Mouse (Mus musculus): ENCODE results near the gene Nfe2l3. TPM values are rescaled to one million over a fixed set of nuclear protein-coding genes. Genes with fewer than 3 reads are reported as not detected.

Nfe2l3 gene
- polyA plus RNA-seq, 1 experiment = 0.55 TPM

DNA sequence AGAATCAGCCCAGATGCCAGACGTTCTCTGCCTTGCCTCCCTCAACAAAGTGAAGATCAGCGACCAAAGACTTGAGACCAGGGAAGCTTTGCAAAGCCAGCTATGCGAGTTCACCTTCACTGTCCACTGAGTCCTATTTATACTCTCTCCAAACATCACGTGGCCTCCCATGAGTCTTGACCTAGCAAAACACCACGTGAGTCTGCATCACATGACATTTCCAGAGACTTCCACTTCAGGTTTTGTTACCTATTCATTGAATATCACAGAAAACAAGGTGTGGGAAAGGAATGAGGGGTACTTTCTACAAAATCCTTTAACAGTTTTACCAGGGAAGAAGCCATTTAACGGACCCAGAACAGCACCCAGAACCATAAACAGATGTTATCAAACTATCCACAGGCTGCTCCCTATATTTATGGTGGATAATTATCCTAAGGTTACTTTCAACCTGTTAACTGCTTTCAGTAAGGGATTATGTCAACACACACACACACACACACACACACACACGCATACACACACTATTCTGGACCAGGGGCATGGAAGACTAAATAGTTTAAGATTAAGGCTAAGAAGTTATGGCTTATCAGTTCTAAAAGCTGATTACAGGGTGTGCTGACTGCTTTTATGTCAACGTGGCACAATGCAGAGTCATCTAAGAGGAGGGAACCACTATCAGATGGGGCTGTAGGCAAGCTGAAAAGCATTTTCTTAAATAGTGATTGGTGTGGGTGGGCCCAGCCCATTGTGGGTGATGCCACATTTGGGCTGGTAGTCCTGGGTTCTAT, 65.0 kb downstream of the Nfe2l3 start:
- no peak overlapping the region for H3K27ac ChIP-seq (replicated peaks; ENCODE audit: low read depth, low read length)
- H3K4me3 ChIP-seq (ENCODE audit: insufficient read depth, low read depth, low read length) = no peak overlapping the region
- H3K4me1 ChIP-seq (ENCODE audit: control insufficient read depth, insufficient read depth, insufficient read length, low read length) = no peaks in the 10 kb centered on the region

GRCm38 (mm10) chr6:51505671-51506070, 73.2 kb downstream of the Nfe2l3 start:
- Histone ChIP-seq H3K4me1 (ENCODE audit: control insufficient read depth, insufficient read depth, insufficient read length, low read length) (no peaks in the 10 kb centered on the region), H3K4me3 (ENCODE audit: insufficient read depth, low read depth, low read length) (no peak overlapping the region), H3K27ac (replicated peaks; ENCODE audit: low read depth, low read length) (no peak overlapping the region)

DNA sequence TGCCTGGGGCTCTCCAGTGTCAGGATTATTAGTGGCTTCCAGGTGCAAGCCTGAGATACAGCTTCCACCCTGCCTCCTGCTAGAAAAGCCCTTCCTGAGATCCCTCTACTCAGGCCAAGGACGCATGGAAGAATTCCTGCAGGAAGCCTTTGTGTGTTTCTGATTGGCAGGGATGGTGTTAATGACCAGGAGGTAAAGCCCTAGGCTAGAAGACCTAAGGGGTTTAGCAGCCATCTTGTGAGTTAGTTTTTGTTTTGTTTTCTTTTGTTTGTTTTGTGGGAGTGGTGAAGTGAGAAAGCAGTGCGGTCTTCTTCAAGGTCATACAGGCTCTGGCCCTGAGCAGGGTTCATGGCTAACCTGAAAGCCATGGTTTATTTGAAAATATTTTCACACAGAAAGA, 75.1 kb downstream of the Nfe2l3 start:
- Histone ChIP-seq H3K4me1 (ENCODE audit: control insufficient read depth, insufficient read depth, insufficient read length, low read length) (no peaks in the 10 kb centered on the region), H3K4me3 (ENCODE audit: insufficient read depth, low read depth, low read length) (no peak overlapping the region), H3K27ac (replicated peaks; ENCODE audit: low read depth, low read length) (no peak overlapping the region)

Other genes starting within 250 kb of the Nfe2l3 start
- gene Hnrnpa2b1, start 37.2 kb downstream of the Nfe2l3 start, polyA plus RNA-seq (2012; ENCODE audit: insufficient read depth, insufficient read length, missing spikeins) = 410 and 880 TPM in 2 replicates
- 61.0 and 87.0 TPM in 2 replicates for gene Cbx3, start 37.7 kb downstream of the Nfe2l3 start, polyA plus RNA-seq (2012; ENCODE audit: insufficient read depth, insufficient read length, missing spikeins)
- 168 and 195 TPM in 2 replicates for gene Snx10, start 91.2 kb downstream of the Nfe2l3 start, polyA plus RNA-seq (2012; ENCODE audit: insufficient read depth, insufficient read length, missing spikeins)